Mouse (Mus musculus): ENCODE results near the gene Mxra7.
A peak's percentile ranks its signal among the peaks of the same experiment; 100 is the strongest.

Mxra7 gene

DNA sequence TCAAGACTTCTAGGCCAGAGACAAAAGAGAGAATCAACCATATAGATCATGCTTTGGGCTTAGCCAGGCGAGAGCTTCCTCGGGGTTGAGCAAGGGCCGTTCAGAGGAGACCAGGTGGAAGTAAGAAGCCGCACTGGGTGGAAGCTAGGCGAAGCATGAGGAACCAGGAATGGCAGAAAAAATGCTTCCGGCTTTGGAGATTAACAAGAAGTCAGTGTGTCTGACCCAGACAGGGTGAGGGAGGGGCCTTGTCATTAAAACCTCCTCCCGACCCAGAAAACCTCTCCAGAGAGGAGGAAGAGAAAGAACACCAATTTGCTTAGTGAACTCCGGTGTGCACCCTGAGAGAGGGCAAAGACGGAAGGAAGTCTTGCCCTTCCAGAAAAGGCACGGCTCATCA, 43.6 kb downstream of the Mxra7 start:
- no peak for DNase-seq (ENCODE audit: low read depth, low spot score)

DNA sequence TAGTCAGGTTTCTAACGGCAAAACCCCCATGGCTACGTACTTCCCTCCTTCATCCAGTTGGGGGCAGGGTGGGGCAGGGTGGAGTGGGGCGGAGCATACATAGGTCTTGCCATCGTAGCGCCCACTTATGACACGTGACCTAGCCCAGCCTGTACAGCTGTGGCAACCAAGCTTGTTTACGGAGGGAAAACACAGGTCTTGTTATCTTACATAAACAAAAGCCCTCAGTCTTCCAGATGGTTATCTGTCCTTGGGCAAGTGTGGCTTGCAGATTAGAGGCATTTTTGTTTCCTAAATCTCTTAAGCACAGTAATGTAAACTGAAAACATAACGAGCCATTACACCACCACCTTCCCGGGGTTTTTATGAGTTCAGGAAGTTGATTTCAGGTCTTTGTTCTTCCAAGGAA, 45.1 kb downstream of the Mxra7 start:
- peak; percentile 93 for DNase-seq (ENCODE audit: low read depth, low spot score)

DNA sequence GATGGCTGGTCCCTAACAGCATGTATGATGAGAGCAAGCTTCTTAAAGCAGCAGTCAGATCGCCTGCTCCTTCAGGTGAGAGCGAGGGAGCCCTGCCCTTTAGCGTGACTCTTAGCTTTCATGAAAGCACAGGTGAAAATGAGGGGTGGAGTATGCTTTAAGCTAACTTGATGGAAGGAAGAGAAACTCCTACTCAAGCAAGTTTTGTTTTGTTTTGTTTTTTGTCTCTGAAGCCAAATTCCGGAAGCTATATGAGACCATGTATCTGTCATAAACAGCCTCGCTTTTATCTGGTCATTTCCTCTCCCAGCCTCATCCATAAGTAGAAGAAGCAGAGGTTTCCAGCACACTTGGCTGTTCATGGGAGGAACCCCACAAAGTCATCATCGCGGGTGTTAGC, 52.4 kb downstream of the Mxra7 start, which contains the start of gene St6galnac1:
Gene St6galnac1 (minus strand): TSS at position 101 of the 400 bp plus-strand sequence.
- no peak for DNase-seq (ENCODE audit: low read depth, low spot score)

GRCm38 (mm10) chr11:116773205-116773604, 54.6 kb downstream of the Mxra7 start:
- DNase-seq (ENCODE audit: low read depth, low spot score), result no peak

- DNase-seq (ENCODE audit: low read depth, low spot score), result no peak
Measured at GRCm38 (mm10) chr11:116769873-116770272, 58.0 kb downstream of the Mxra7 start.

GRCm38 (mm10) chr11:116764946-116765345, 62.9 kb downstream of the Mxra7 start:
- peak; percentile 34 for DNase-seq (ENCODE audit: low read depth, low spot score)

- peak; percentile 14 for DNase-seq (ENCODE audit: low read depth, low spot score)
Measured at GRCm38 (mm10) chr11:116764346-116764745, 63.5 kb downstream of the Mxra7 start.

- peak; percentile 40 for DNase-seq (ENCODE audit: low read depth, low spot score)
Measured at GRCm38 (mm10) chr11:116755191-116755590, 72.7 kb downstream of the Mxra7 start.

DNA sequence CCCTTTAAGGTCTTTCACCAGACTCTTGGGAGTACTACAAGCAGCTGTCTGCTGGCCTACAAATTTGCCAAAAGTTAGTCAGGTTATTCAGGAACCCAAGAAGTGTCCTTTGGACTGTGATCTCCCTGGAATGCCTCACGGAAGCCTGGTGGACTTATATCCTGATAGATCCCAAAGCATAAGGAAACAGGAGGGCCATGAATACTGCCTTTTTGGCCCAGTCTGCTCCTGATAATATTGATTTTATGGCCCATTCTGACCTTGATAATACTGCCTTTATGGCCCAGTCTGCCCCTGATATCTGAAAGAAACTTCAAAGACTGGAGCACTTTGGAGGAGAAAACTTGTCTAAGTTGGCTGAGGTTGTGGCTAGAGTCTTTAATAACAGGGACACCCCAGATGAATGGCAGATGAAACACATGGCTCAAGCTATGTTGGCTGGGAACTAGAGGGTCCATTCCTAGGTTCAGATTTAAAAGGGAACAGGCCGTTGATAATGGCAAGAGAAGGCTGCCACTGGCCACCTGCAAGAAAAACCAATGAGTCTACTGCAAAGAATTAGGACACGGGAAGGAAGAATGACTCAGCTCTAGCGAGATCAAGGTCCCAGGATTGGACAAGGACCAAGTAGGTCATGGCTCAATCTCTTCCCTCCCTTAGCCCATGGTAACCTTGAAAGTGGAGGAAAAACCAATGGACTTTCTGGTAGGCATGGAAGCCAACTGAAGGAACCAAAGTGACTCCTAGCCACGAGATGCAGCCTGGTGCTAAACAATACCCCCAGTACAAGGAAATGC, 74.0 kb downstream of the Mxra7 start:
- peak; percentile 11 for DNase-seq (ENCODE audit: low read depth, low spot score)
